In the genomic region with DNA sequence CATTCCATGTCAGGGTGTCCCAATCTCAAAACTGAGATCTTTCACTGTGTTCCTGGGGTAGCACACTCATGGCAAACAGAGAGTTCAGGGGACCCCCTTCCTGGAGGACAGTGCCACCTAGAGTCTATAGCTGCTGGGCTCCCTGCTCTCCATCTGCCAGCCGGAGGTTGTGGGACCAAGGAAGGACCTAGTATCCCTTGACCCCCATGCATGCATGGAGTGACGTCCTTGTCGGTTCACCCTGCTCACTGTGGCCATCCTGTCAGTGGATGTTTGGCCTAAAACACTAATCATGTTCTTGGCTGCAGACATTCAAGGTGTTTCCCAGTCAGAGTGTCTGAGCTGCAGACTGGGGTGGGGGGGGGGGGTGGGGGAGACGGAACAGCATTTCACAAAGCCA, we compare ENCODE assay signal across 9 mouse cellular contexts. TPM values are rescaled to one million over a fixed set of nuclear protein-coding genes. Genes with fewer than 3 reads are reported as not detected.
DNase-seq lines count a peak whose midpoint lies in the region; ATAC-seq lines count a peak whose summit lies in the region.
"Had no signal": no experiment of that assay in that cellular context is flagged by ENCODE, and none has a peak within 500 bp of the region (broad histone marks: within the 10 kb centered on the region; RNA-seq: fewer than 3 reads in every experiment).

No protein-coding gene starts in this region.

- no peak for ATAC-seq in activated CD4-positive, CD25-positive, alpha-beta regulatory T cell, adult 4 months

- intact Hi-C loops in heart, postnatal 25 days (cut with DNase I), result loop anchor here (2.0 to 5.0 kb wide), 3 partner anchors 56 to 135 kb away; partner anchors contain the start of gene Gas6

- DNase-seq in heart, adult 8-10 months (ENCODE audit: low spot score), result peak; percentile 46
- no peak for DNase-seq in heart, postnatal 25 days (ENCODE audit: low spot score)
- DNase-seq in 416B (ENCODE audit: low read depth), result peak; percentile 44
- peak; percentile 64 for DNase-seq in adrenal gland, adult 2 months
- DNase-seq in gastrocnemius, adult 18-20 months (ENCODE audit: low spot score), result peak; percentile 55
- peak; percentile 54 to 62 for DNase-seq in layer of hippocampus, postnatal 10 days (ENCODE audit: low spot score in 2 of 2)
- no peak for DNase-seq in urinary bladder, adult 18-20 months (ENCODE audit: low spot score in 2 of 2)

RNA-seq across cellular contexts. Expression of gene 1700029H14Rik, which starts 14.0 kb away (rescaled TPM):
- not detected for total RNA-seq in heart, adult 8-10 months (2022)
- not detected for total RNA-seq in heart, postnatal 25 days (2021)
- total RNA-seq in adrenal gland, adult 2 months (2021), result not detected
- not detected in 2 replicates for polyA plus RNA-seq in adrenal gland, adult 2 months (2012; rRNA removed)
- not detected for total RNA-seq in gastrocnemius, adult 18-20 months (2021)
- not detected for total RNA-seq in layer of hippocampus, postnatal 10 days (2021)
- polyA plus RNA-seq in activated CD4-positive, CD25-positive, alpha-beta regulatory T cell, adult 4 months (2017; shearing (Covaris generic)), result not detected
- total RNA-seq: hematopoietic stem cell, adult 5-6 weeks had no signal

RNA-seq across cellular contexts. Expression of gene Gas6, which starts 53.9 kb away (rescaled TPM):
- 100 to 1,000 TPM; 113 to 140 (median 124) TPM for total RNA-seq in heart, adult 8-10 months (2022)
- 100 to 1,000 TPM; 123 to 126 TPM for total RNA-seq in heart, postnatal 25 days (2021)
- total RNA-seq in adrenal gland, adult 2 months (2021), result 100 to 1,000 TPM; 127 to 450 TPM
- polyA plus RNA-seq in adrenal gland, adult 2 months (2012; rRNA removed), result 260 and 429 TPM in 2 replicates
- 10 to 100 TPM; 68.0 to 69.5 TPM for total RNA-seq in gastrocnemius, adult 18-20 months (2021)
- 100 to 1,000 TPM; 105 to 116 TPM for total RNA-seq in layer of hippocampus, postnatal 10 days (2021)
- not detected for polyA plus RNA-seq in activated CD4-positive, CD25-positive, alpha-beta regulatory T cell, adult 4 months (2017; shearing (Covaris generic))

Comparison
In these comparisons a context has a peak if more than half of its experiments do, and no peak if none do; other contexts are left out.
1. DNase-seq: peak in heart, adult 8-10 months (single experiment), 416B (single experiment), adrenal gland, adult 2 months (single experiment), gastrocnemius, adult 18-20 months (single experiment) and layer of hippocampus, postnatal 10 days (2 of 2); none in heart, postnatal 25 days (single experiment) and urinary bladder, adult 18-20 months (0 of 2).